Mouse (Mus musculus) embryonic fibroblast, embryonic 13.5 days (primary cell): Measurements from ENCODE around the gene Olfr1359. TPM values are rescaled to one million over a fixed set of nuclear protein-coding genes. Genes with fewer than 3 reads are reported as not detected.
"Not testable (repeated sequence)": the region's sequence is repeated elsewhere in the genome, so short reads cannot be mapped to it uniquely, and the experiment has no call there.

Experiments used
- H3K27ac ChIP-seq: 2 replicates; pipeline ENCODE4 v1.5.1; 2012; ENCODE audit warnings: low read length, control low read depth, inconsistent platforms; ENCODE audit not compliant: insufficient read depth
- H3K4me1 ChIP-seq: 2 replicates; pipeline ENCODE4 v1.6.1; 2011; ENCODE audit warnings: low read length; ENCODE audit not compliant: control insufficient read depth, insufficient read depth
- H3K4me3 ChIP-seq: 2 replicates; pipeline ENCODE4 v1.5.1; 2011; ENCODE audit warnings: mild to moderate bottlenecking, control low read depth, low read length; ENCODE audit not compliant: insufficient read depth
- CTCF ChIP-seq: IDR thresholded peaks from 2 replicates; pipeline ENCODE4 v1.5.1; 2011; ENCODE audit warnings: mild to moderate bottlenecking, control low read depth, low read length, moderate library complexity, borderline replicate concordance; ENCODE audit not compliant: insufficient read depth
- POLR2A ChIP-seq: IDR thresholded peaks from 2 replicates; pipeline ENCODE4 v1.6.1; 2011; ENCODE audit warnings: low read depth, mild to moderate bottlenecking, control low read depth, low read length, moderate library complexity
- polyA plus RNA-seq: library from polyadenylated mRNA; stranded (reverse); fragments of >200 nt; gene quantifications from 2 replicates; pipeline ENCODE4 v1.2.4, GENCODE M21; 2011; ENCODE audit warnings: low read depth; ENCODE audit not compliant: missing spikeins, insufficient read length

Gene Olfr1359
- polyA plus RNA-seq, 1 experiment = not detected

- TF ChIP-seq CTCF (no peak), POLR2A (no peak)
- no peak overlapping the region for H3K27ac ChIP-seq
- H3K4me1 ChIP-seq = peaks cover 8% of the 10 kb centered on the region
- no peak overlapping the region for H3K4me3 ChIP-seq
These were observed 53.5 kb downstream of the Olfr1359 start for GRCm38 (mm10) chr13:21751417-21751816.

GRCm38 (mm10) chr13:21751827-21752226 lies 53.9 kb downstream of the Olfr1359 start:
- no peak overlapping the region for H3K27ac ChIP-seq
- no peak overlapping the region for H3K4me3 ChIP-seq
- TF ChIP-seq CTCF = no peak
- no peak for TF ChIP-seq POLR2A
- H3K4me1 ChIP-seq = peaks cover 8% of the 10 kb centered on the region

GRCm38 (mm10) chr13:21752356-21752755 lies 54.4 kb downstream of the Olfr1359 start:
- Histone ChIP-seq H3K27ac (peak overlapping the region; percentile 49), H3K4me3 (no peak overlapping the region), H3K4me1 (peaks cover 6% of the 10 kb centered on the region)
- TF ChIP-seq POLR2A = no peak
- no peak for TF ChIP-seq CTCF

GRCm38 (mm10) chr13:21753051-21753523 lies 55.2 kb downstream of the Olfr1359 start:
- H3K4me3 ChIP-seq = peak overlapping the region; percentile 49
- no peak; the same call in 1 of the 2 replicates for TF ChIP-seq POLR2A
- TF ChIP-seq CTCF = no peak
- H3K4me1 ChIP-seq = peaks cover 6% of the 10 kb centered on the region
- H3K27ac ChIP-seq = peak overlapping the region; percentile 69

- H3K4me1 ChIP-seq = not testable (repeated sequence)
- H3K4me3 ChIP-seq = peak within 1 kb of the TSS; percentile 55
- TF ChIP-seq POLR2A = peak; percentile 77; the same call in 1 of the 2 replicates
- peak within 1 kb of the TSS; percentile 71 for H3K27ac ChIP-seq
These were observed 55.8 kb downstream of the Olfr1359 start, which contains the start of the genes Hist1h2ak and Hist1h2bn for GRCm38 (mm10) chr13:21753524-21754285. Gene Hist1h2ak (minus strand): TSS chr13:21753827. Gene Hist1h2bn (plus strand): TSS chr13:21754123.

- Histone ChIP-seq H3K27ac (peak overlapping the region; percentile 71), H3K4me3 (peak overlapping the region; percentile 55)
- H3K4me1 ChIP-seq = not testable (repeated sequence)
- TF ChIP-seq POLR2A = peak; percentile 56; the same call in 1 of the 2 replicates
These were observed 56.5 kb downstream of the Olfr1359 start for GRCm38 (mm10) chr13:21754294-21755001.

- H3K4me3 ChIP-seq = no peak overlapping the region
- TF ChIP-seq POLR2A (no peak), CTCF (no peak)
- H3K27ac ChIP-seq = no peak overlapping the region
- peaks cover 6% of the 10 kb centered on the region; the same call in 1 of the 2 replicates for H3K4me1 ChIP-seq
These were observed 57.8 kb downstream of the Olfr1359 start for GRCm38 (mm10) chr13:21755707-21756106.

Other genes starting within 250 kb of the Olfr1359 start
- gene Zscan26, start 244.4 kb upstream of the Olfr1359 start, polyA plus RNA-seq = 28.1 and 38.0 TPM in 2 replicates
- gene Nkapl, start 229.6 kb upstream of the Olfr1359 start, polyA plus RNA-seq = 0.78 and 1.4 TPM in 2 replicates
- gene Zkscan4, start 219.2 kb upstream of the Olfr1359 start, polyA plus RNA-seq = 0.58 and 1.0 TPM in 2 replicates
- not detected in 2 replicates for gene Gm10065, start 218.7 kb upstream of the Olfr1359 start, polyA plus RNA-seq
- gene AK157302, start 202.9 kb upstream of the Olfr1359 start, polyA plus RNA-seq = 0.40 and 0.73 TPM in 2 replicates
- 3.1 TPM in 1 of 2 replicates, not detected in the other for gene Gm11273, start 196.7 kb upstream of the Olfr1359 start, polyA plus RNA-seq
- 12.3 and 15.2 TPM in 2 replicates for gene Zkscan8, start 167.0 kb upstream of the Olfr1359 start, polyA plus RNA-seq
- gene Olfr1366, start 155.3 kb upstream of the Olfr1359 start, polyA plus RNA-seq = not detected in 2 replicates
- gene Olfr1535, start 138.2 kb upstream of the Olfr1359 start, polyA plus RNA-seq = 0.12 and 0.44 TPM in 2 replicates
- not detected in 2 replicates for gene Olfr1364, start 116.4 kb upstream of the Olfr1359 start, polyA plus RNA-seq
- not detected in 2 replicates for gene Olfr1362, start 84.1 kb upstream of the Olfr1359 start, polyA plus RNA-seq
- gene Olfr11, start 55.6 kb upstream of the Olfr1359 start, polyA plus RNA-seq = not detected in 2 replicates
- not detected in 2 replicates for gene Olfr1361, start 34.7 kb upstream of the Olfr1359 start, polyA plus RNA-seq
- not detected in 2 replicates for gene Olfr1360, start 20.7 kb upstream of the Olfr1359 start, polyA plus RNA-seq
- 3.5 TPM in 1 of 2 replicates, not detected in the other for gene Hist1h2bl, start 18.0 kb downstream of the Olfr1359 start, polyA plus RNA-seq
- 5.0 TPM in 1 of 2 replicates, not detected in the other for gene Hist1h2ai, start 18.3 kb downstream of the Olfr1359 start, polyA plus RNA-seq
- gene Hist1h3h, start 19.5 kb downstream of the Olfr1359 start, polyA plus RNA-seq = 3.4 TPM in 1 of 2 replicates, not detected in the other
- 5.5 and 9.1 TPM in 2 replicates for gene Hist1h2bm, start 23.9 kb downstream of the Olfr1359 start, polyA plus RNA-seq
- 2.6 and 4.1 TPM in 2 replicates for gene Hist1h4j, start 37.0 kb downstream of the Olfr1359 start, polyA plus RNA-seq
- 1.9 and 7.3 TPM in 2 replicates for gene Hist1h4k, start 52.4 kb downstream of the Olfr1359 start, polyA plus RNA-seq
- gene Hist1h2ak, start 55.7 kb downstream of the Olfr1359 start, polyA plus RNA-seq = 5.3 TPM in 1 of 2 replicates, not detected in the other
- gene Hist1h2bn, start 56.0 kb downstream of the Olfr1359 start, polyA plus RNA-seq = 2.4 and 9.6 TPM in 2 replicates
- 2.3 and 7.8 TPM in 2 replicates for gene Hist1h1b, start 82.5 kb downstream of the Olfr1359 start, polyA plus RNA-seq
- 4.3 and 8.6 TPM in 2 replicates for gene Hist1h3i, start 85.3 kb downstream of the Olfr1359 start, polyA plus RNA-seq
- gene Hist1h2an, start 89.1 kb downstream of the Olfr1359 start, polyA plus RNA-seq = not detected in 2 replicates
- gene Hist1h2bp, start 89.3 kb downstream of the Olfr1359 start, polyA plus RNA-seq = 1.0 TPM in 1 of 2 replicates, not detected in the other
- gene Hist1h2bq, start 112.1 kb downstream of the Olfr1359 start, polyA plus RNA-seq = 1.0 and 2.3 TPM in 2 replicates
- not detected in 2 replicates for gene Hist1h2ao, start 112.4 kb downstream of the Olfr1359 start, polyA plus RNA-seq
- gene Hist1h4m, start 113.6 kb downstream of the Olfr1359 start, polyA plus RNA-seq = not detected in 2 replicates
- 18.9 and 28.6 TPM in 2 replicates for gene Hist1h4n, start 134.1 kb downstream of the Olfr1359 start, polyA plus RNA-seq
- 18.2 and 27.0 TPM in 2 replicates for gene Hist1h2ap, start 135.4 kb downstream of the Olfr1359 start, polyA plus RNA-seq
- 1.9 TPM in 1 of 2 replicates, not detected in the other for gene Hist1h2br, start 135.6 kb downstream of the Olfr1359 start, polyA plus RNA-seq
- gene Zfp184, start 247.0 kb downstream of the Olfr1359 start, polyA plus RNA-seq = 2.9 and 5.0 TPM in 2 replicates